Mouse (Mus musculus) neural tube, embryonic 15.5 days (tissue): ENCODE measurements around the gene Ly6f. TPM values are rescaled to one million over a fixed set of nuclear protein-coding genes. Genes with fewer than 3 reads are reported as not detected.

Experiments used
- polyA plus RNA-seq: library from polyadenylated mRNA; unstranded; fragments of >200 nt; fragmentation: Nextera tagmentation; extraction: Ambion mirVana; gene quantifications from 2 replicates; pipeline ENCODE4 v1.2.1, GENCODE M21; 2015

Ly6f gene
- polyA plus RNA-seq, 1 experiment from 2014 or later, result not detected

Other genes starting within 250 kb of the Ly6f start
- 9.2 and 10.7 TPM in 2 replicates for gene Ly6c1, start 219.6 kb upstream of the Ly6f start, polyA plus RNA-seq
- 0.72 and 1.8 TPM in 2 replicates for gene Ly6c2, start 156.5 kb upstream of the Ly6f start, polyA plus RNA-seq
- gene Ly6g, start 113.2 kb upstream of the Ly6f start, polyA plus RNA-seq, result not detected in 2 replicates
- 1.4 TPM in 1 of 2 replicates, not detected in the other for gene BC025446, start 52.0 kb upstream of the Ly6f start, polyA plus RNA-seq